Mouse (Mus musculus) erythroblast, embryonic 14.5 days (primary cell): ENCODE results near the gene Usp40. TPM values are rescaled to one million over a fixed set of nuclear protein-coding genes. Genes with fewer than 3 reads are reported as not detected.

Source experiments
- H3K27me3 ChIP-seq: 2 replicates; pipeline ENCODE4 v1.6.1; 2012; ENCODE audit warnings: inconsistent platforms; ENCODE audit not compliant: control insufficient read depth
- H3K36me3 ChIP-seq: 2 replicates; pipeline ENCODE4 v1.6.1; 2012; ENCODE audit warnings: mild to moderate bottlenecking, inconsistent platforms; ENCODE audit not compliant: control insufficient read depth
- H3K4me1 ChIP-seq: 2 replicates; pipeline ENCODE4 v1.6.1; 2012; ENCODE audit warnings: inconsistent platforms; ENCODE audit not compliant: control insufficient read depth
- H3K4me3 ChIP-seq: replicated peaks from 2 replicates; pipeline ENCODE3; 2012; ENCODE audit warnings: moderate library complexity, mild to moderate bottlenecking, inconsistent platforms
- H3K9me3 ChIP-seq: 2 replicates; pipeline ENCODE4 v1.6.1; 2012; ENCODE audit warnings: low read length, inconsistent platforms, mixed read lengths; ENCODE audit not compliant: control insufficient read depth
- GATA1 ChIP-seq: IDR thresholded peaks from 2 replicates; pipeline ENCODE4 v1.6.1; 2012; ENCODE audit warnings: low read length, inconsistent platforms, mixed read lengths
- TAL1 ChIP-seq: IDR thresholded peaks from 3 replicates; pipeline ENCODE4 v1.6.1; 2012; ENCODE audit warnings: low read length, inconsistent platforms, mixed read lengths
- polyA plus RNA-seq: library from polyadenylated mRNA; stranded (reverse); fragments of >175 nt; gene quantifications from 2 replicates; pipeline ENCODE4 v1.2.3, GENCODE M21; 2012

Usp40 gene
- polyA plus RNA-seq, 1 experiment: 0.02 TPM

GRCm38 (mm10) chr1:88009521-88009920 is 1.2 kb upstream of the Usp40 start:
- H3K4me1 ChIP-seq: peaks cover 15% of the 10 kb centered on the region
- TF ChIP-seq GATA1: no peak
- TF ChIP-seq TAL1: no peak
- H3K4me3 ChIP-seq: no peak overlapping the region
- peaks cover 2% of the 10 kb centered on the region; the same call in 1 of the 2 replicates for H3K27me3 ChIP-seq
- no peaks in the 10 kb centered on the region; the same call in none of the 2 replicates for H3K36me3 ChIP-seq
- H3K9me3 ChIP-seq: no peaks in the 10 kb centered on the region

- peaks cover 2% of the 10 kb centered on the region; the same call in 1 of the 2 replicates for H3K27me3 ChIP-seq
- peaks cover 2% of the 10 kb centered on the region for H3K36me3 ChIP-seq
- peak overlapping the region; percentile 83 for H3K4me3 ChIP-seq
- peaks cover 15% of the 10 kb centered on the region for H3K4me1 ChIP-seq
- no peak for TF ChIP-seq GATA1
- no peak for TF ChIP-seq TAL1
- no peaks in the 10 kb centered on the region for H3K9me3 ChIP-seq
Measured at GRCm38 (mm10) chr1:88008735-88009134, 384 bp upstream of the Usp40 start.

- H3K36me3 ChIP-seq: peaks cover 3% of the 10 kb centered on the region
- peak overlapping the region; percentile 83 for H3K4me3 ChIP-seq
- H3K9me3 ChIP-seq: no peaks in the 10 kb centered on the region
- peaks cover 2% of the 10 kb centered on the region; the same call in 1 of the 2 replicates for H3K27me3 ChIP-seq
- peaks cover 15% of the 10 kb centered on the region for H3K4me1 ChIP-seq
- TF ChIP-seq TAL1 (no peak), GATA1 (no peak)
Measured at GRCm38 (mm10) chr1:88007692-88008210, 600 bp downstream of the Usp40 start.

GRCm38 (mm10) chr1:87992716-87993115 is 15.6 kb downstream of the Usp40 start:
- Histone ChIP-seq H3K4me1 (no peaks in the 10 kb centered on the region), H3K27me3 (no peaks in the 10 kb centered on the region), H3K9me3 (no peaks in the 10 kb centered on the region), H3K4me3 (no peak overlapping the region), H3K36me3 (peaks cover 31% of the 10 kb centered on the region)
- TF ChIP-seq GATA1 (no peak), TAL1 (no peak)

- Histone ChIP-seq H3K4me3 (no peak overlapping the region), H3K36me3 (peaks cover 44% of the 10 kb centered on the region), H3K9me3 (no peaks in the 10 kb centered on the region), H3K4me1 (no peaks in the 10 kb centered on the region), H3K27me3 (no peaks in the 10 kb centered on the region)
- TF ChIP-seq GATA1 (no peak), TAL1 (no peak)
Measured at GRCm38 (mm10) chr1:87982291-87982690, 26.1 kb downstream of the Usp40 start.

- Histone ChIP-seq H3K36me3 (peaks cover 36% of the 10 kb centered on the region), H3K9me3 (no peaks in the 10 kb centered on the region), H3K4me3 (no peak overlapping the region), H3K4me1 (peaks cover 6% of the 10 kb centered on the region), H3K27me3 (no peaks in the 10 kb centered on the region)
- TF ChIP-seq GATA1: no peak
- TF ChIP-seq TAL1: no peak
Measured at GRCm38 (mm10) chr1:87970381-87970780, 38.0 kb downstream of the Usp40 start.

GRCm38 (mm10) chr1:87961459-87962167 is 46.7 kb downstream of the Usp40 start:
- peaks cover 53% of the 10 kb centered on the region for H3K4me1 ChIP-seq
- H3K36me3 ChIP-seq: peaks cover 50% of the 10 kb centered on the region
- H3K27me3 ChIP-seq: no peaks in the 10 kb centered on the region
- no peaks in the 10 kb centered on the region for H3K9me3 ChIP-seq
- peak overlapping the region; percentile 43 for H3K4me3 ChIP-seq
- TF ChIP-seq TAL1 (peak; percentile 99), GATA1 (peak; percentile 99)

GRCm38 (mm10) chr1:87960752-87961151 is 47.6 kb downstream of the Usp40 start:
- Histone ChIP-seq H3K4me3 (no peak overlapping the region), H3K4me1 (peaks cover 53% of the 10 kb centered on the region), H3K27me3 (no peaks in the 10 kb centered on the region), H3K9me3 (no peaks in the 10 kb centered on the region), H3K36me3 (peaks cover 52% of the 10 kb centered on the region)
- TF ChIP-seq GATA1 (no peak), TAL1 (no peak)

- Histone ChIP-seq H3K4me1 (peaks cover 53% of the 10 kb centered on the region), H3K9me3 (no peaks in the 10 kb centered on the region), H3K4me3 (no peak overlapping the region), H3K36me3 (peaks cover 58% of the 10 kb centered on the region), H3K27me3 (no peaks in the 10 kb centered on the region)
- TF ChIP-seq TAL1 (no peak), GATA1 (no peak; the same call in 1 of the 2 replicates)
Measured at GRCm38 (mm10) chr1:87959998-87960431, 48.3 kb downstream of the Usp40 start.
